In the genomic region with DNA sequence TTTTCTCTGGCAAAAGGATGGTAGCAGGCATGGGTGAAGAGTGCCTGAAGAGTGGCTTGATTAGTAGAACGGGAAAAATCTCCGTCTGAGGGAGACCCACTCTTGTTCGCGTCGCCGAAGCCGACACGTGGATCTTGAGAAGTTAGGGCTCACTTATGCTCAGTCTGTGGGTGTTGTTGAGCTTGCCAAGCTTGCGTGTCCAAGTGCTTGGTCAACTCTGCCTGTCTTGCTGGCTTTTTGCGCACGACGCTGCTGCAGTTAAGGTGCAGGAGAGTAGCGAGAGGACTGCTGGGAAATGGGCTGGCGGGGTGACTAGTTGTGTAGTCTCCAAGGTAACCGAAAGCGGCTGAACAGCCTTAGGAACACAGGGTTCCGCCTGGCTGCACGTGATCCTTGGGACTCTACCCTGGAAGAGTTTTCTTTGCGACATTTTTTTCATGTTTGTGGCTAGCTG, we compare ENCODE assay signal across 8 mouse cellular contexts. TPM values are rescaled to one million over a fixed set of nuclear protein-coding genes. Genes with fewer than 3 reads are reported as not detected.
A peak's percentile ranks its signal among the peaks of the same experiment; 100 is the strongest.
DNase-seq lines count a peak whose midpoint lies in the region; ATAC-seq and TF ChIP-seq lines count a peak whose summit lies in the region.

No protein-coding gene starts in this region.

- H3K4me3 ChIP-seq in ES-Bruce4 (ENCODE audit: low read depth, low read length), result peak overlapping the region; percentile 72
- H3K4me3 ChIP-seq in forebrain, embryonic 13.5 days, result peak overlapping the region; percentile 51
- H3K4me3 ChIP-seq in lung, adult 2 months (replicated peaks; ENCODE audit: extremely low read depth, low read depth, low read length), result peak overlapping the region; percentile 62
- peak overlapping the region; percentile 70 for H3K4me3 ChIP-seq in neural tube, embryonic 15.5 days (replicated peaks)

- H3K9me3 ChIP-seq in ES-Bruce4 (replicated peaks; ENCODE audit: control insufficient read depth, insufficient read depth, low read length, poor library complexity, severe bottlenecking), result no peaks in the 10 kb centered on the region
- H3K9me3 ChIP-seq in forebrain, embryonic 13.5 days (replicated peaks), result no peaks in the 10 kb centered on the region
- no peaks in the 10 kb centered on the region for H3K9me3 ChIP-seq in neural tube, embryonic 15.5 days (replicated peaks)

- intact Hi-C loops in heart, postnatal 10 days (cut with DNase I), result no loop called here

- 0 out of 2 replicates have a peak, but pooled peaks have one; percentile 28 for ATAC-seq in forebrain, embryonic 13.5 days
- no peak for ATAC-seq in neural tube, embryonic 15.5 days (ENCODE audit: low FRiP score)

- TF ChIP-seq CTCF in ES-Bruce4 (IDR thresholded peaks at IDR 0.05; ENCODE audit: low read depth, low read length), result no peak
- TF ChIP-seq CTCF in lung, adult 2 months (IDR thresholded peaks at IDR 0.05; ENCODE audit: insufficient read depth, low read length), result no peak

- DNase-seq in c-Kit-positive CD71-positive TER-119-negative erythroid progenitor cells, embryonic 14.5 days (ENCODE audit: low read depth), result peak; percentile 82
- DNase-seq in heart, postnatal 10 days, result peak; percentile 65 to 68
- peak; percentile 74 to 85 for DNase-seq in kidney, postnatal 4 days
- peak; percentile 67 for DNase-seq in lung, adult 2 months
- peak; percentile 77 for DNase-seq in testis, postnatal 14 days (ENCODE audit: low spot score)

- no peaks in the 10 kb centered on the region for H3K4me1 ChIP-seq in ES-Bruce4 (ENCODE audit: control insufficient read depth, insufficient read depth, low read length)
- peaks cover 20% of the 10 kb centered on the region for H3K4me1 ChIP-seq in forebrain, embryonic 13.5 days
- H3K4me1 ChIP-seq in lung, adult 2 months (ENCODE audit: control insufficient read depth, insufficient read depth, low read length), result peaks cover 6% of the 10 kb centered on the region
- H3K4me1 ChIP-seq in neural tube, embryonic 15.5 days, result peaks cover 18% of the 10 kb centered on the region

- WGBS in forebrain, embryonic 13.5 days, result 7% methylated on average over 19 of the region's 19 CpGs
- WGBS in lung, adult 2 months, result 3% methylated on average over 19 of the region's 19 CpGs
- 7% methylated on average over 19 of the region's 19 CpGs for WGBS in neural tube, embryonic 15.5 days

- peaks cover 14% of the 10 kb centered on the region for H3K36me3 ChIP-seq in ES-Bruce4 (ENCODE audit: control insufficient read depth, insufficient read depth, low read length, poor library complexity, severe bottlenecking)
- peaks cover 8% of the 10 kb centered on the region for H3K36me3 ChIP-seq in forebrain, embryonic 13.5 days (ENCODE audit: poor library complexity, severe bottlenecking)
- H3K36me3 ChIP-seq in neural tube, embryonic 15.5 days, result peaks cover 5% of the 10 kb centered on the region; the same call in 1 of the 2 replicates

- peak overlapping the region; percentile 34 for H3K9ac ChIP-seq in ES-Bruce4 (ENCODE audit: low read depth, poor library complexity, severe bottlenecking)
- H3K9ac ChIP-seq in forebrain, embryonic 13.5 days, result peak overlapping the region; percentile 67
- peak overlapping the region; percentile 55 for H3K9ac ChIP-seq in neural tube, embryonic 15.5 days (replicated peaks)

- TF ChIP-seq POLR2A in ES-Bruce4 (IDR thresholded peaks at IDR 0.05; ENCODE audit: insufficient read depth, low read length), result peak; percentile 82
- peak; percentile 70; the same call in 1 of the 2 replicates for TF ChIP-seq POLR2A in lung, adult 2 months (IDR thresholded peaks at IDR 0.05; ENCODE audit: borderline replicate concordance, extremely low read depth, low read depth, low read length)

- 0 out of 2 replicates have a peak, but pooled peaks have one; percentile 23 for TF ChIP-seq EP300 in ES-Bruce4 (IDR thresholded peaks at IDR 0.05; ENCODE audit: insufficient read depth, low read depth, low read length)

- peak overlapping the region; percentile 69 for H3K4me2 ChIP-seq in forebrain, embryonic 13.5 days
- peak overlapping the region; percentile 80 for H3K4me2 ChIP-seq in neural tube, embryonic 15.5 days

- H3K27me3 ChIP-seq in ES-Bruce4 (ENCODE audit: control insufficient read depth, insufficient read depth, low read length, poor library complexity, severe bottlenecking), result no peaks in the 10 kb centered on the region
- H3K27me3 ChIP-seq in forebrain, embryonic 13.5 days, result no peaks in the 10 kb centered on the region
- no peaks in the 10 kb centered on the region for H3K27me3 ChIP-seq in neural tube, embryonic 15.5 days (replicated peaks)

- H3K27ac ChIP-seq in ES-Bruce4 (ENCODE audit: insufficient read depth, low read length), result peak overlapping the region; percentile 75
- 0 out of 2 replicates have a peak overlapping the region, but pooled peaks have one; percentile 11 for H3K27ac ChIP-seq in forebrain, embryonic 13.5 days
- H3K27ac ChIP-seq in neural tube, embryonic 15.5 days (replicated peaks), result peak overlapping the region; percentile 95; the same call in 1 of the 2 replicates

RNA-seq across cellular contexts. Expression of a gene that starts 1.1 kb away (rescaled TPM):
- 137 and 147 TPM in 2 replicates for polyA plus RNA-seq in ES-Bruce4 (2011; ENCODE audit: insufficient read depth, insufficient read length, low read depth, missing spikeins)
- 28.5 and 28.8 TPM in 2 replicates for polyA plus RNA-seq in forebrain, embryonic 13.5 days (2015; fragmentation: Nextera tagmentation; extraction: Ambion mirVana)
- 10 to 100 TPM; 53.2 to 54.4 TPM for total RNA-seq in heart, postnatal 10 days (2021)
- 18.3 and 23.8 TPM in 2 replicates for polyA plus RNA-seq in lung, adult 2 months (2012; rRNA removed)
- 23.6 and 25.4 TPM in 2 replicates for polyA plus RNA-seq in neural tube, embryonic 15.5 days (2015; fragmentation: Nextera tagmentation; extraction: Ambion mirVana)

Comparison
In these comparisons a context has a peak if more than half of its experiments do, and no peak if none do; other contexts are left out.
1. H3K27ac ChIP-seq: peak in every context shown above with its lines; median percentile 95 in neural tube, embryonic 15.5 days; 75 in ES-Bruce4; 11 in forebrain, embryonic 13.5 days.